Mouse (Mus musculus): ENCODE results near the gene BC004004. TPM values are rescaled to one million over a fixed set of nuclear protein-coding genes. Genes with fewer than 3 reads are reported as not detected.
"Not testable (repeated sequence)": the region's sequence is repeated elsewhere in the genome, so short reads cannot be mapped to it uniquely, and the experiment has no call there.

The BC004004 gene
- total RNA-seq (2021) = 100 to 1,000 TPM; 112 to 130 TPM
- long read RNA-seq, experiment 1, full-length matches to known transcripts = 75 of 98 reads
- long read RNA-seq, experiment 1, partial matches to known transcripts = 12 of 98 reads
- long read RNA-seq, experiment 1, other reads (novel, unspliced or antisense) = 11 of 98 reads
- long read RNA-seq, experiment 2, full-length matches to known transcripts = 49 of 67 reads
- long read RNA-seq, experiment 2, partial matches to known transcripts = 4 of 67 reads
- long read RNA-seq, experiment 2, other reads (novel, unspliced or antisense) = 14 of 67 reads

- DNase-seq = peak; percentile 97
These were observed at the start of gene BC004004 for GRCm38 (mm10) chr17:29268682-29269348. Gene BC004004 (plus strand): TSS chr17:29268788.

GRCm38 (mm10) chr17:29220631-29221030 is 48.0 kb upstream of the BC004004 start:
- no peak for DNase-seq

- DNase-seq = no peak
These were observed 37.5 kb upstream of the BC004004 start for GRCm38 (mm10) chr17:29231109-29231508.

- DNase-seq = no peak
These were observed 32.5 kb upstream of the BC004004 start for GRCm38 (mm10) chr17:29236111-29236510.

GRCm38 (mm10) chr17:29237267-29237771 is 31.3 kb upstream of the BC004004 start:
- no peak for DNase-seq

- DNase-seq = no peak
These were observed 30.7 kb upstream of the BC004004 start, which contains the start of gene Cpne5 for GRCm38 (mm10) chr17:29237772-29238420. Gene Cpne5 (minus strand): TSS chr17:29238167.

GRCm38 (mm10) chr17:29238421-29238945 is 30.1 kb upstream of the BC004004 start:
- DNase-seq = no peak

GRCm38 (mm10) chr17:29244912-29245311 is 23.7 kb upstream of the BC004004 start:
- no peak for DNase-seq

- DNase-seq = no peak
These were observed 22.9 kb upstream of the BC004004 start for GRCm38 (mm10) chr17:29245725-29246124.

- DNase-seq = peak in 1 of 2 experiments; percentile 43
These were observed 22.0 kb upstream of the BC004004 start for GRCm38 (mm10) chr17:29246602-29247001.

GRCm38 (mm10) chr17:29247881-29248280 is 20.7 kb upstream of the BC004004 start:
- DNase-seq = no peak

GRCm38 (mm10) chr17:29249512-29249911 is 19.1 kb upstream of the BC004004 start:
- DNase-seq = peak; percentile 83 to 85

GRCm38 (mm10) chr17:29251006-29251405 is 17.6 kb upstream of the BC004004 start:
- DNase-seq = not testable (repeated sequence)

GRCm38 (mm10) chr17:29251608-29252390 is 16.8 kb upstream of the BC004004 start:
- DNase-seq = peak; percentile 93 to 94

- no peak for DNase-seq
These were observed 15.4 kb upstream of the BC004004 start for GRCm38 (mm10) chr17:29253236-29253635.

GRCm38 (mm10) chr17:29253684-29254083 is 14.9 kb upstream of the BC004004 start:
- DNase-seq = peak in 1 of 2 experiments; percentile 30

GRCm38 (mm10) chr17:29254784-29255183 is 13.8 kb upstream of the BC004004 start:
- peak; percentile 35 to 37 for DNase-seq

GRCm38 (mm10) chr17:29256507-29256906 is 12.1 kb upstream of the BC004004 start:
- no peak for DNase-seq

- DNase-seq = no peak
These were observed 11.5 kb upstream of the BC004004 start for GRCm38 (mm10) chr17:29257001-29257511.

GRCm38 (mm10) chr17:29258025-29258558 is 10.5 kb upstream of the BC004004 start:
- DNase-seq = no peak

- peak; percentile 37 to 63 for DNase-seq
These were observed 9.7 kb upstream of the BC004004 start for GRCm38 (mm10) chr17:29258921-29259320.

Data from adrenal gland, postnatal 36 days (tissue).